Mouse (Mus musculus) testis, adult 2 months (tissue): ENCODE results near the gene Rab8a.

Experiments
- CTCF ChIP-seq: fragments of 200-500 bp; IDR thresholded peaks from 2 replicates; pipeline ENCODE4 v1.5.1; 2012; ENCODE audit warnings: low read depth, mild to moderate bottlenecking, inconsistent platforms, low read length, moderate library complexity; ENCODE audit not compliant: control insufficient read depth, insufficient read depth, insufficient replicate concordance
- POLR2A ChIP-seq: fragments of 200-500 bp; IDR thresholded peaks from 2 replicates; pipeline ENCODE4 v1.6.1; 2012; ENCODE audit warnings: low read depth, mild to moderate bottlenecking, inconsistent platforms, low read length, moderate library complexity; ENCODE audit not compliant: control insufficient read depth

DNA sequence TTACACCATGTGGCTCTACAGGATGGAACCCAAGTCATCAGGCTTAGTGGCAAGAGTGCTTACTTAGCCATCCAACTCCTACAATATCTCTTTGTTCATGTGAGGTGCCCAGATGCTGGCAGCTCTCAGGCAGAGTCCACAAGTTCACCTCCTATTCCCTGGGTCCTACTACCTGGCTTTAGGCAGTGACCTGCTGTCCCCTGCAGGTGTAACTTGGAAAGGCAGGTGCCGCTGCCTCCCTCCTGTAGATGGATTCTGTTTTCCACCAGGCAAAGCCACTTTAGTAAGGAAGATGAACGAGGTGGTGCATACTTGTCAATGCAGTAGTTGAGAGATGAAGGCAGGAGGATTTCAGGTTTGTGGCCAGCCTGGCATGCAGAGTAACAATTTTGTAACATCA is 54.1 kb downstream of the Rab8a start:
- 0 out of 2 replicates have a peak, but pooled peaks have one; percentile 17 for TF ChIP-seq CTCF
- no peak for TF ChIP-seq POLR2A
